Comparison of ENCODE assay signal across 8 mouse cellular contexts in genomic region chr2:163597661-163598060, GRCm38 (mm10). TPM values are rescaled to one million over a fixed set of nuclear protein-coding genes. Genes with fewer than 3 reads are reported as not detected.
DNase-seq lines count a peak whose midpoint lies in the region; ATAC-seq lines count a peak whose summit lies in the region.

No protein-coding gene starts in this region.

- no peaks in the 10 kb centered on the region for H3K36me3 ChIP-seq in hindbrain, embryonic 10.5 days
- no peaks in the 10 kb centered on the region for H3K36me3 ChIP-seq in hindbrain, embryonic 13.5 days
- H3K36me3 ChIP-seq in embryonic facial prominence, embryonic 11.5 days (replicated peaks; ENCODE audit: control insufficient read depth, insufficient read depth, low read depth, low read length): no peaks in the 10 kb centered on the region

- 0 out of 2 replicates have a peak, but pooled peaks cover 3% of the 10 kb centered on the region for H3K27me3 ChIP-seq in hindbrain, embryonic 10.5 days (ENCODE audit: insufficient read depth, poor library complexity, severe bottlenecking)
- H3K27me3 ChIP-seq in hindbrain, embryonic 13.5 days: peaks cover 4% of the 10 kb centered on the region; the same call in 1 of the 2 replicates
- H3K27me3 ChIP-seq in embryonic facial prominence, embryonic 11.5 days (ENCODE audit: control insufficient read depth, insufficient read depth, low read length): no peaks in the 10 kb centered on the region

- no peak for ATAC-seq in hindbrain, embryonic 13.5 days (ENCODE audit: low FRiP score)
- no peak for ATAC-seq in embryonic facial prominence, embryonic 11.5 days (replicated peaks; ENCODE audit: insufficient number of reproducible peaks, low FRiP score, low TSS enrichment, low read depth)

- H3K9ac ChIP-seq in hindbrain, embryonic 13.5 days: no peak overlapping the region
- H3K9ac ChIP-seq in embryonic facial prominence, embryonic 11.5 days (replicated peaks; ENCODE audit: low read length): no peak overlapping the region

- H3K4me2 ChIP-seq in hindbrain, embryonic 13.5 days: no peak overlapping the region
- H3K4me2 ChIP-seq in embryonic facial prominence, embryonic 11.5 days (ENCODE audit: low read depth, low read length): no peak overlapping the region

- peak; percentile 10 for DNase-seq in hindbrain, embryonic 10.5 days (ENCODE audit: low spot score)
- DNase-seq in 416B (ENCODE audit: low read depth): peak; percentile 82
- DNase-seq in ES-CJ7 (ENCODE audit: low read depth, low spot score): peak; percentile 44
- peak; percentile 29 for DNase-seq in embryonic facial prominence, embryonic 11.5 days (ENCODE audit: low spot score)
- peak; percentile 71 for DNase-seq in lung, postnatal 14 days
- peak; percentile 42 to 52 for DNase-seq in thymus, adult 18-20 months
- no peak for DNase-seq in cerebellum, adult 8-10 months

- no peak overlapping the region for H3K4me3 ChIP-seq in hindbrain, embryonic 10.5 days
- H3K4me3 ChIP-seq in hindbrain, embryonic 13.5 days: no peak overlapping the region
- H3K4me3 ChIP-seq in embryonic facial prominence, embryonic 11.5 days (ENCODE audit: low read depth, low read length): no peak overlapping the region

- H3K9me3 ChIP-seq in hindbrain, embryonic 10.5 days: no peaks in the 10 kb centered on the region
- no peaks in the 10 kb centered on the region for H3K9me3 ChIP-seq in hindbrain, embryonic 13.5 days
- H3K9me3 ChIP-seq in embryonic facial prominence, embryonic 11.5 days (replicated peaks; ENCODE audit: control insufficient read depth, low read length): no peaks in the 10 kb centered on the region

- 55% methylated on average over 4 of the region's 4 CpGs for WGBS in hindbrain, embryonic 10.5 days
- 54% methylated on average over 4 of the region's 4 CpGs for WGBS in hindbrain, embryonic 13.5 days
- 55% methylated on average over 4 of the region's 4 CpGs for WGBS in embryonic facial prominence, embryonic 11.5 days

- H3K4me1 ChIP-seq in hindbrain, embryonic 10.5 days (replicated peaks): peaks cover 7% of the 10 kb centered on the region
- peaks cover 8% of the 10 kb centered on the region for H3K4me1 ChIP-seq in hindbrain, embryonic 13.5 days (replicated peaks)
- no peaks in the 10 kb centered on the region for H3K4me1 ChIP-seq in embryonic facial prominence, embryonic 11.5 days (ENCODE audit: control insufficient read depth, insufficient read depth, low read length)

- H3K27ac ChIP-seq in hindbrain, embryonic 10.5 days: no peak overlapping the region
- H3K27ac ChIP-seq in hindbrain, embryonic 13.5 days: no peak overlapping the region
- no peak overlapping the region for H3K27ac ChIP-seq in embryonic facial prominence, embryonic 11.5 days (replicated peaks; ENCODE audit: low read depth, low read length)

RNA-seq across cellular contexts. Expression of gene Ttpal, which starts 4.5 kb away (rescaled TPM):
- 31.5 and 36.9 TPM in 2 replicates for polyA plus RNA-seq in hindbrain, embryonic 10.5 days (2016; fragmentation: Nextera tagmentation; extraction: Ambion mirVana)
- 42.0 and 48.1 TPM in 2 replicates for polyA plus RNA-seq in hindbrain, embryonic 13.5 days (2015; fragmentation: Nextera tagmentation; extraction: Ambion mirVana)
- 45.3 and 47.2 TPM in 2 replicates for polyA plus RNA-seq in embryonic facial prominence, embryonic 11.5 days (2014; fragmentation: Nextera tagmentation; extraction: Ambion mirVana)

RNA-seq across cellular contexts. Expression of gene Serinc3, which starts 47.3 kb away (rescaled TPM):
- 24.2 and 25.6 TPM in 2 replicates for polyA plus RNA-seq in hindbrain, embryonic 10.5 days (2016; fragmentation: Nextera tagmentation; extraction: Ambion mirVana)
- polyA plus RNA-seq in hindbrain, embryonic 13.5 days (2015; fragmentation: Nextera tagmentation; extraction: Ambion mirVana): 37.5 and 38.7 TPM in 2 replicates
- polyA plus RNA-seq in embryonic facial prominence, embryonic 11.5 days (2014; fragmentation: Nextera tagmentation; extraction: Ambion mirVana): 26.0 and 27.9 TPM in 2 replicates
